Mouse (Mus musculus) liver, embryonic 12.5 days (tissue): ENCODE results near the gene Antxr2. TPM values are rescaled to one million over a fixed set of nuclear protein-coding genes. Genes with fewer than 3 reads are reported as not detected.

ENCODE experiments used
- ATAC-seq: fragments of 200-750 bp; cut with Nextera tagmentation; 2 replicates; pipeline ENCODE4 v1.8.0; 2017; ENCODE audit warnings: moderate number of reproducible peaks, mild to moderate bottlenecking, moderate library complexity
- H3K27ac ChIP-seq: fragments of 300-500 bp; sonication (generic); 2 replicates; pipeline ENCODE4 v1.5.1; 2016; ENCODE audit warnings: mild to moderate bottlenecking
- H3K27me3 ChIP-seq: fragments of 300-500 bp; sonication (generic); replicated peaks from 2 replicates; pipeline ENCODE4 v1.6.1; 2016; ENCODE audit warnings: mild to moderate bottlenecking, moderate library complexity
- H3K36me3 ChIP-seq: fragments of 300-500 bp; sonication (generic); 2 replicates; pipeline ENCODE4 v1.6.1; 2016; ENCODE audit warnings: mild to moderate bottlenecking, moderate library complexity
- H3K4me1 ChIP-seq: fragments of 300-500 bp; sonication (generic); 2 replicates; pipeline ENCODE4 v1.6.1; 2016
- H3K4me2 ChIP-seq: fragments of 300-500 bp; sonication (generic); 2 replicates; pipeline ENCODE4 v1.6.1; 2016; ENCODE audit warnings: mild to moderate bottlenecking, moderate library complexity
- H3K4me3 ChIP-seq: fragments of 300-500 bp; sonication (generic); 2 replicates; pipeline ENCODE4 v1.5.1; 2016; ENCODE audit warnings: mild to moderate bottlenecking, moderate library complexity
- H3K9ac ChIP-seq: fragments of 300-500 bp; sonication (generic); 2 replicates; pipeline ENCODE4 v1.6.1; 2016; ENCODE audit warnings: mild to moderate bottlenecking, moderate library complexity
- H3K9me3 ChIP-seq: fragments of 300-500 bp; sonication (generic); replicated peaks from 2 replicates; pipeline ENCODE4 v1.6.1; 2016; ENCODE audit warnings: mild to moderate bottlenecking, moderate library complexity
- WGBS: fragments of 180-500 bp; shearing (Covaris S2); methylation state at CpG from one replicate; pipeline ENCODE4 v1.1.7; 2016; ENCODE audit not compliant: insufficient replicate concordance; 5-methylcytosine and 5-hydroxymethylcytosine counted together
- polyA plus RNA-seq: library from polyadenylated mRNA; unstranded; fragments of >200 nt; fragmentation: Nextera tagmentation; extraction: Ambion mirVana; gene quantifications from 2 replicates; pipeline ENCODE4 v1.2.1, GENCODE M21; 2016

Antxr2 gene
- polyA plus RNA-seq, 1 experiment from 2014 or later = 5.4 TPM

- WGBS = 84% methylated on average over 7 of the region's 7 CpGs
- no peaks in the 10 kb centered on the region for H3K36me3 ChIP-seq
Measured at GRCm38 (mm10) chr5:97901096-97901495, 129.7 kb downstream of the Antxr2 start.

GRCm38 (mm10) chr5:97899321-97899720 is 131.5 kb downstream of the Antxr2 start:
- Histone ChIP-seq H3K9me3 (no peaks in the 10 kb centered on the region; the same call in 1 of the 2 replicates), H3K27me3 (no peaks in the 10 kb centered on the region), H3K4me1 (no peaks in the 10 kb centered on the region), H3K27ac (no peak overlapping the region), H3K4me2 (no peak overlapping the region), H3K9ac (no peak overlapping the region), H3K36me3 (no peaks in the 10 kb centered on the region), H3K4me3 (no peak overlapping the region)
- ATAC-seq = no peak
- 80% methylated on average over 5 of the region's 5 CpGs for WGBS

More at GRCm38 (mm10) chr5:97901096-97901495, 129.7 kb downstream of the Antxr2 start:
- Histone ChIP-seq H3K4me1 (no peaks in the 10 kb centered on the region), H3K9ac (no peak overlapping the region), H3K9me3 (no peaks in the 10 kb centered on the region), H3K4me2 (no peak overlapping the region), H3K27me3 (no peaks in the 10 kb centered on the region), H3K4me3 (no peak overlapping the region), H3K27ac (no peak overlapping the region)
- ATAC-seq = no peak

GRCm38 (mm10) chr5:97885427-97885826 is 145.4 kb downstream of the Antxr2 start:
- H3K9ac ChIP-seq = no peak overlapping the region
- H3K4me1 ChIP-seq = no peaks in the 10 kb centered on the region
- H3K4me3 ChIP-seq = no peak overlapping the region
- no peaks in the 10 kb centered on the region for H3K27me3 ChIP-seq
- no peaks in the 10 kb centered on the region for H3K9me3 ChIP-seq
- H3K27ac ChIP-seq = no peak overlapping the region
- 80% methylated on average over 6 of the region's 6 CpGs for WGBS
- no peak for ATAC-seq
- H3K4me2 ChIP-seq = no peak overlapping the region
- H3K36me3 ChIP-seq = 0 out of 2 replicates have a peak, but pooled peaks cover 4% of the 10 kb centered on the region

- no peak overlapping the region for H3K27ac ChIP-seq
- no peak overlapping the region for H3K4me2 ChIP-seq
- no peaks in the 10 kb centered on the region for H3K27me3 ChIP-seq
- H3K36me3 ChIP-seq = 0 out of 2 replicates have a peak, but pooled peaks cover 4% of the 10 kb centered on the region
- no peak overlapping the region for H3K9ac ChIP-seq
- no peak for ATAC-seq
- H3K4me1 ChIP-seq = no peaks in the 10 kb centered on the region
- 50% methylated on average over 3 of the region's 3 CpGs for WGBS
- no peaks in the 10 kb centered on the region for H3K9me3 ChIP-seq
- H3K4me3 ChIP-seq = no peak overlapping the region
Measured at GRCm38 (mm10) chr5:97884110-97884509, 146.7 kb downstream of the Antxr2 start.

GRCm38 (mm10) chr5:97881421-97881820 is 149.4 kb downstream of the Antxr2 start:
- Histone ChIP-seq H3K27ac (no peak overlapping the region), H3K36me3 (0 out of 2 replicates have a peak, but pooled peaks cover 4% of the 10 kb centered on the region), H3K27me3 (no peaks in the 10 kb centered on the region), H3K4me3 (no peak overlapping the region), H3K9ac (no peak overlapping the region), H3K9me3 (no peaks in the 10 kb centered on the region), H3K4me2 (no peak overlapping the region), H3K4me1 (no peaks in the 10 kb centered on the region)
- ATAC-seq = no peak
- WGBS = 75% methylated on average over 2 of the region's 2 CpGs

DNA sequence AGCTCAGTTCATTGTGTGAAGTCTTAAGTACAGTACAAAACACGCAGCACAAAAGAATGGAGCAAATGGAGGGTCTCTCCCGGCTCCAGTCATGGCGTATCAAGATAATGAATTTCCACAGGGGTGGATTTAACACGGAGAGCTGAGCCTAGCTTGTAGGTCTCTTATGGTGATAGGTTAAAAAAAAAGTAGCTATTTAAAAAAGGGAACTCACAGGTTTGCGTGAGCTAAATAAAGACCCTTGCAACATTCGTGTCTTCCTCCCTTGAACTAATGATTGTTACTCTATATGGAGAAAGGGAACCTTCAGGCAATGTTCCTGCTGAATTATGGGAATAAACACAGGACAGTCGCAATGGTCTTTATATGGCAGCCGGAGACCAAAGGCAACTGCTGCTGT is 150.7 kb downstream of the Antxr2 start:
- H3K36me3 ChIP-seq = 0 out of 2 replicates have a peak, but pooled peaks cover 3% of the 10 kb centered on the region
- no peak for ATAC-seq
- H3K4me3 ChIP-seq = no peak overlapping the region
- H3K9ac ChIP-seq = no peak overlapping the region
- no peaks in the 10 kb centered on the region for H3K9me3 ChIP-seq
- WGBS = 52% methylated on average over 8 of the region's 8 CpGs
- H3K4me1 ChIP-seq = no peaks in the 10 kb centered on the region
- H3K27me3 ChIP-seq = no peaks in the 10 kb centered on the region
- H3K27ac ChIP-seq = no peak overlapping the region
- H3K4me2 ChIP-seq = no peak overlapping the region

- H3K27ac ChIP-seq = no peak overlapping the region
- no peaks in the 10 kb centered on the region for H3K27me3 ChIP-seq
- no peak overlapping the region for H3K4me3 ChIP-seq
- H3K9ac ChIP-seq = no peak overlapping the region
- WGBS = 52% methylated on average over 3 of the region's 3 CpGs
- ATAC-seq = no peak
- H3K9me3 ChIP-seq = no peaks in the 10 kb centered on the region
- H3K36me3 ChIP-seq = no peaks in the 10 kb centered on the region
- no peaks in the 10 kb centered on the region for H3K4me1 ChIP-seq
- no peak overlapping the region for H3K4me2 ChIP-seq
Measured at GRCm38 (mm10) chr5:97878871-97879270, 152.0 kb downstream of the Antxr2 start.

- no peaks in the 10 kb centered on the region for H3K27me3 ChIP-seq
- no peak for ATAC-seq
- no peak overlapping the region for H3K4me3 ChIP-seq
- no peak overlapping the region for H3K9ac ChIP-seq
- 37% methylated on average over 1 of the region's 1 CpGs for WGBS
- no peak overlapping the region for H3K4me2 ChIP-seq
- H3K4me1 ChIP-seq = no peaks in the 10 kb centered on the region
- H3K36me3 ChIP-seq = no peaks in the 10 kb centered on the region
- no peak overlapping the region for H3K27ac ChIP-seq
- H3K9me3 ChIP-seq = no peaks in the 10 kb centered on the region
Measured at GRCm38 (mm10) chr5:97878215-97878794, 152.5 kb downstream of the Antxr2 start.

DNA sequence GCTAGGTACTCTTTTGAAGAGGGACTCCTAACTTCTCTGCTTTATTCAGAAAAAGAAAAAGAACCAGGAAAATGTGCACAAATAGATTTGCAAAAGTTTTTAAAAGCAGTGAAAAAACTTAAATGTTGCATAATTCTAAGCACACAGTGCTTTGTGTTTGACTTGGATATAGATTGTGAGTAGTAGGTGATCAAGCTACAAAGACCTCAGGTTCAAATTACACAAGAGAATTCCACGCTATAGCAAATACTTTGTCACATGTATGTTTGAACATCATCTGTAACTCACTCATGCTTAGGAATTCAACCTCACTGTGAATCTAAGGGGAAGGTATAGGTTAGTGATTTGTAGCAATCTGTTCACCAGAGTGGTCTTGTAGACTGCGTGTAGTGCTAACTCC is 153.9 kb downstream of the Antxr2 start:
- H3K36me3 ChIP-seq = no peaks in the 10 kb centered on the region
- 86% methylated on average over 2 of the region's 2 CpGs for WGBS

GRCm38 (mm10) chr5:97867921-97868320 is 162.9 kb downstream of the Antxr2 start:
- Histone ChIP-seq H3K9me3 (no peaks in the 10 kb centered on the region), H3K27me3 (no peaks in the 10 kb centered on the region), H3K4me2 (no peak overlapping the region), H3K4me1 (no peaks in the 10 kb centered on the region), H3K4me3 (no peak overlapping the region), H3K9ac (no peak overlapping the region), H3K27ac (no peak overlapping the region), H3K36me3 (no peaks in the 10 kb centered on the region)
- WGBS = 63% methylated on average over 2 of the region's 2 CpGs
- no peak for ATAC-seq

More for the DNA sequence above, 153.9 kb downstream of the Antxr2 start:
- H3K9ac ChIP-seq = no peak overlapping the region
- no peak overlapping the region for H3K4me2 ChIP-seq
- no peaks in the 10 kb centered on the region for H3K9me3 ChIP-seq
- H3K27ac ChIP-seq = no peak overlapping the region
- no peaks in the 10 kb centered on the region for H3K4me1 ChIP-seq
- no peak for ATAC-seq
- H3K4me3 ChIP-seq = no peak overlapping the region
- no peaks in the 10 kb centered on the region for H3K27me3 ChIP-seq

DNA sequence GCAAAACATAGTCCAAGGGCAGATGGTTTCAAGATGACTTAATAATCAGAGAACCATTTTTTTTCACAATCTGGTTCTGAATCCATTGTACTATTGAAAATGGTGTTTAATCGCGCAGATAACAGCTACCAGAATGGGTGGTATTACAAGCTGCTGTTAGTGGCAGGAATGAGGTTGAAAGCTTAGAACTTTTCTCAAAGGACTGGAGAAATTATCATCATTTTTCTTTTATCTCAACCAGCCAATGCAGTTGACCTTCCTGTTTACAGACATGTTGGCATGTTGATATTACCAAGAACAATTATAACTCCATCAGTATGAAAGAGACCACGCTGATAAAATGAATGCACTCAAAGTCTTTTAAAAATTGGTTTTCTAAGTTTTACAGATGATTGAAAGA is 163.9 kb downstream of the Antxr2 start:
- Histone ChIP-seq H3K4me1 (no peaks in the 10 kb centered on the region), H3K4me2 (no peak overlapping the region), H3K27me3 (no peaks in the 10 kb centered on the region), H3K36me3 (no peaks in the 10 kb centered on the region), H3K4me3 (no peak overlapping the region), H3K9ac (no peak overlapping the region), H3K27ac (no peak overlapping the region), H3K9me3 (no peaks in the 10 kb centered on the region)
- WGBS = 66% methylated on average over 3 of the region's 3 CpGs
- ATAC-seq = no peak

DNA sequence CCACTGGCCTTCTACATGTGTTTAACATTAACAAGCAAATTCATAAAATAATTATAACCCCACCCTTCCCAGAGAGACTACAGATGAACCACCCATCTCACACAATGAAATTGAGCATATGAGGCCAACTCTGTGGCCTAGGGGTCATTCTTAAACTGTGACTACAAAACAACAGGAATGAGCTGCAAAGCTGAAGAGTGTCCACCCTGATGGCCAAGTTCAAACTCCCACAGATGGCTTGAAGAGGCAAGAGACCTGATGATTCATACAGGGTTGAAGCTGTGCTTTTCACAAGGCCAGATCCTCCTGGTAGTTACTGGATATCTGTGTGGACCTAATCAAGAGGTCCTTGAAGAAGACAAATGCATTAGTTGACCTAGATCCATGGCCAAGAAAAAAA is 173.7 kb downstream of the Antxr2 start:
- no peak overlapping the region for H3K4me2 ChIP-seq
- H3K27ac ChIP-seq = no peak overlapping the region
- H3K27me3 ChIP-seq = no peaks in the 10 kb centered on the region
- 0 out of 2 replicates have a peak, but pooled peaks cover 4% of the 10 kb centered on the region for H3K9me3 ChIP-seq
- H3K4me1 ChIP-seq = no peaks in the 10 kb centered on the region
- H3K4me3 ChIP-seq = no peak overlapping the region
- H3K9ac ChIP-seq = no peak overlapping the region
- H3K36me3 ChIP-seq = no peaks in the 10 kb centered on the region
- no peak for ATAC-seq
